Mouse (Mus musculus) cortical plate, adult 2 months (tissue): ENCODE data around the gene Slc25a34.

Experiments
- CTCF ChIP-seq: fragments of 200-500 bp; IDR thresholded peaks from 2 replicates; pipeline ENCODE4 v1.5.1; 2011; ENCODE audit warnings: mild to moderate bottlenecking, control low read depth, low read length; ENCODE audit not compliant: insufficient read depth; ENCODE audit errors: extremely low read depth
- POLR2A ChIP-seq: fragments of 200-500 bp; IDR thresholded peaks from 2 replicates; pipeline ENCODE4 v1.6.1; 2011; ENCODE audit warnings: mild to moderate bottlenecking, low read length, control low read depth; ENCODE audit not compliant: insufficient read depth; ENCODE audit errors: extremely low read depth

DNA sequence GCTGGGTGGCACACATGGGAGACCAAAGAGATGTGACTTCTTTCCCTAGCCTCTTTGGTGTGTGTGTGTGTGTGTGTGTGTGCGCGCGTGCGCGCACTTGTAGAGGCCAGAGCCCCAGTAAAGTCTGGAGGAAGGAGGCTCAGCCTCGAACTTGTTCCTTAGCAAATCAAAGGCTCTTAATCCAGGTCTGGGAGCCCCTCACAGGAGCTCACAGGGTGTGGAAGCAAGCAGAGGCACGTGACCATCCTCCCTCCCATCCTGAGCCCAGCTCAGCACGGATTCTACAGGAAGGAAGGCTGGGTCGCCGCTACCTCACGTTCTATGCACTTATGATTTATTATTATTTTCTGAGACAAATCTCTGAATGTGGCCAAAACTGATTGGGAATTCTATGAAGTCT lies 47.2 kb downstream of the Slc25a34 start:
- no peak for TF ChIP-seq CTCF
- no peak for TF ChIP-seq POLR2A
